Mouse (Mus musculus): Measurements from ENCODE around the gene Nceh1. TPM values are rescaled to one million over a fixed set of nuclear protein-coding genes. Genes with fewer than 3 reads are reported as not detected.

Gene Nceh1
- total RNA-seq, 2 experiments from 2014 or later = 9.9 to 17.7 TPM

DNA sequence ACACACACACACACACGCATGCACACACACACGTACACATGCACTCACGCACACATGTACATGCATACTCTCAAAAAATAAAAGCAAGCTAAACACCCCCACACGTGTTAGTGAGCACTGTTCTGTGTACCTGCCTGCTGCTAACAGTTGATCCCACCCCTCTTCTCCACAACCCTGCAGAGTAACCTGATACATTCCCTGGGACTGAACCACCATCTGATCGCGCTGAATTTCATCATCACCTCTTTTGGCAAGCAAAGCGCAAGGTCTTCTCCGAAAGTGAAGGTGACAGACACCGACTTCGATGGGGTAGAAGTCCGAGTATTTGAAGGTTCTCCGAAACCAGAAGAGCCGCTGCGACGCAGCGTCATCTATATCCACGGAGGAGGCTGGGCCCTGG, 39.7 kb downstream of the Nceh1 start:
- ATAC-seq (replicated peaks; ENCODE audit: poor library complexity, severe bottlenecking) = no peak

DNA sequence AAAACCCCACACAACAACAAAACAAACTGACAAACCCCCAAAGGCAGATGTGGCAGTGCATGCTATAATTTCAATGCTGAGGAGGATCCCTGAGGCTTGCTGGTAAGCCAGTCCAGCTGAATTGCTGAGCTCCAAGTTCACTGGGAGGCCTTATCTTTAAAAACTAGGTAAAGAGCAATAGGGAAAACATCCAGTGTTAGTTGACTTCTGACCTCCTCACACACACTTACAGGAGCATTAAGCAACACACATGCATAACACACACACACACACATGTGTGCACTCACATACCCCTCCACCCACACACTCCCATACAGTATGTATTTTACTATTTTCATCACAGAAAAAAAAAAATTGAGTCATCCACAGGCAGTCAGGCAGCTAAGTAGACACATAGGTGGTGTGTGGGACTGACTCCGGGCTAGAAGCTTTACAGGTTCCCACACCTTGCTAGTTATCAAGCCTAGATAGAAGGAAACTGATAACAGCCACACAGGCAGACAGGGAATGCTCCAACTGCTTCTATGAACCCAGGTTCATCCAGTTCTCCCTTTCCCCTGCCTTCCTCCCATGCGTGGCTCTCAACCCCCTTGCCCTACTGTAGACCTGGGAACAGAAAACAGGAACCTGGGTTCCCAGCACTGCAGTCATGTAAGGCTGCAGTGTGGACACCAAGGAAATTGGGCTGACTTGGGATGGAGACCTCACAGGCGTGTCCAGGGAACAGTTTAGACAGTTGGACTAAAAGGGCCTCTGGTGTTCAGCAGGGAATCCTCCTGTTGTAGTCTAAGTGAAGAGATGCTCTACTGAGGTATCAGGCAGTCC, 45.1 kb downstream of the Nceh1 start:
- peak; percentile 57 for ATAC-seq (replicated peaks; ENCODE audit: poor library complexity, severe bottlenecking)

DNA sequence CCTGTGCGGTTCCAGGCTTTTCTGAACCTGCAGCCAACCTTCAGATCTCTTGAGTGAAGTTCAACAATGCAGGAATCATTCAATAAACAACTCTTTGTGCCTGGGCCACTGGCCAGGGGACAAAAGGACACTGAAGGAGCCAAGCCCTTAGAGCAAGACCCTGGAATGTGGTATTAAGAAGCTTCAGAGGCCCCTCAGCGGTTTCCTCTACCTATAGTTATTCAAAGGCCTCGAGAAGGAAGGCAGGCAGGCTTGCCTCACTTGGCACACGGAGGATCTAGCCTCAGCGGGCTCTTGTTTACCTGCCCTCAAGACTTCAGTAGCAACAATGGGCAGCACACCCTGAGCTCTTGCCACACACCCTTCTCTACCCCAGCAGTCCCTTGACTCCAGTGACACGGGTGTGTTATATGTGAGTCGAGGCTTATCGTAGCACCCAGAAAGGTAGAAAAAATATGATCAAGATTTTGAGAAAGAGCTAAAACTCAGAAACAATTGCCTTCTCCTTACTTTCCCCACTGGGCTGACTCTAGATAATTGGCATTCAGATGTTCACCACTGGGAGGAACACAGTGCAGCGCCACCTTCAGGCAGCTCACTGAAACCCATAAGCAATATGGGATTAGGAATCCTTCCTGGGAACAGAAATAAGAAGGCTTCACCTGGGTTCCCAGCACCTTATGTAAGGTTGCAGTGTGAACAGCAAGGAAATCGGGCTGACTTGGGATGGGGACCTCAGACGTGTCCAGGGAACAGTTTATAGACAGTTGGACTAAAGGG, 46.0 kb downstream of the Nceh1 start:
- peak; percentile 65 for ATAC-seq (replicated peaks; ENCODE audit: poor library complexity, severe bottlenecking)

DNA sequence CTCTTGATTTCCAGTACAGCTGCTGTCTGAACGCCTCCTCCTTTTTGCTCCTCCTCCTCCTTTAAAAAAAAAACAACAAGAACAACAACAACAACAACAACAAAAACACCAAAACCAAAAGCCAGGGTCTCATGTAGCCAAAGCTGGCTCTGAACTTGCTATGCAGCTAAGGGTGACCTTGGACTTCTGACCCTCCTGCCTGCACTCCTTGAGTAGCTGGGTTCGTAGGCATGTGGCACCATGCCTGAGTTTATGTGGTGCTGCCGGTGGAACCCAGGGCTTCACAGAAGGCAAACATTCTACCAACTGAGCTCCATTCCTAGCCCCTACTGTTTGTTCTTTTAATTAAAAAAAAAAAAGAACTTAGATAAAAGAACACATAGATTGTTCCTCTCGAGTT, 50.6 kb downstream of the Nceh1 start:
- no peak for ATAC-seq (replicated peaks; ENCODE audit: poor library complexity, severe bottlenecking)

DNA sequence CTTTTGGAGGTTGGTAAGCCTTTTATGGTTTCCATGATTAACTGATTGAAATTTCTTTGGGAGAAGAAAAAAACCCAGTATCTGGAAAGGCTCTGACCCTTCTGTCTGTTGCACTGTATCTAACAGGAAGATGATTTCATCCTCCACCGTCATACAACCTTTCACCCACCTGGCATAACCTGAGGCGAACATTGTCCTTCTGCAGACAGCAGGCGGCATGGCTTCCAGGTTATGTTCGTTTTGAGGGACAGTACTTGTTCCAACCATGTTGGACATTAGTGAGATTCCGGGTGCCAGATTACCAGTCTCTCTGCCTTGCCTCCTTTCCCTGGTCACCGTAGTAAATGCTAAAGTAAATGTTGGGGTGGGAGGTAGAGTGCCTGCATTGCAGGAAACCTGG, 51.1 kb downstream of the Nceh1 start:
- no peak for ATAC-seq (replicated peaks; ENCODE audit: poor library complexity, severe bottlenecking)

DNA sequence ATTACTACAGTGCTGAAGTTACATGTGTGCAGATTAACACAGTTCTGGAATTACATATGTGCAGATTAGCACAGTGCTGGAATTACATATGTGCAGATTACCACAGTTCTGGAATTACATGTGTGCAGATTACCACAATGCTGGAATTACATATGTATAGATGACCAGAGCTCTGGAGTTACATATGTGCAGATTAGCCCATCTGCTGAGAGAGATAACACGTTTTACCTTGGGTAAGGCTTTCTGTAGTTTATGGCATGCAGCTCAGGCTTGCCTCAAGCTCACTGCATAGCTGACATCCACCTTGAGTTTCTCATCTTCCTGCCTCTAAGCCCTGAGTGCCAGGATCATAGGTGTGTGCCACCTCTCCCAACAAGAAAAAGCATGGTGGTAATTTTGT, 52.2 kb downstream of the Nceh1 start:
- ATAC-seq (replicated peaks; ENCODE audit: poor library complexity, severe bottlenecking) = no peak

DNA sequence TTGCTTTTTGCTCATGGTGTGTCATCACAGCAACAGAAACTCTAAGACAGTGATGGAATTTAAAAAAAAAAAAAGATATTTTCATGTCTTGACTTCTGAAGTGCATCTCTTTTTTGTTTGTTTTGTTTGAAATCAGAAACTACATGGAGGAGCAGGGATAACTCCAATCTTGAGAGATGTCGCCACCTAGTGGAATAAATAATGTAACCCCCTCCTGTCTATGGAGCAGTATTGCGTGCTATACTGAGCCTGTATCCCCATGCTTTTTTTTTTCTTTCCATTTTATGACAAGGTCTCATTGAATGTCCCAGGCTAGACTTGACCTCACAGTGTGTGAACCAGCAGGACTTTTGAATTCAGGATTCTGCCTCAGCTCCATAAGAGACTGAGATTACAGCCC, 54.5 kb downstream of the Nceh1 start:
- ATAC-seq (replicated peaks; ENCODE audit: poor library complexity, severe bottlenecking) = peak; percentile 76

DNA sequence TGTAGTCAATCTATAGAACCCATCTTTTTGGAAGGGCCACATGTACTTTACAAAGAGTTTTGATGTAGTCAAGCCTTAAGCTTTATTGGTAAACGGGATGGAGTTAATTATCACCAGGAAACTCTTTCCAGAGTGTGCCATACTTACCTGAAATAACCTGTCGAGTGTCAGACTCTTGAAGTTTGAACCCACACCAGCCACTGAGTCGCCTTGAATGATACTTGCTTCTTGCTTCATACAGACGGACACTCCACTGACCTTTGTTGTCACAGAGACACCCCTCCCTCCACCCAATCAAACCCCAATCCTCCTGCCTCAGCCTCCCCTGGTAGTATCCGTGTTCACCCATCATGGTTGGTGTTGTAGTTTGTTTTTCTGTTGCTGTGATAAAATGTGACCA, 55.8 kb downstream of the Nceh1 start:
- no peak for ATAC-seq (replicated peaks; ENCODE audit: poor library complexity, severe bottlenecking)

DNA sequence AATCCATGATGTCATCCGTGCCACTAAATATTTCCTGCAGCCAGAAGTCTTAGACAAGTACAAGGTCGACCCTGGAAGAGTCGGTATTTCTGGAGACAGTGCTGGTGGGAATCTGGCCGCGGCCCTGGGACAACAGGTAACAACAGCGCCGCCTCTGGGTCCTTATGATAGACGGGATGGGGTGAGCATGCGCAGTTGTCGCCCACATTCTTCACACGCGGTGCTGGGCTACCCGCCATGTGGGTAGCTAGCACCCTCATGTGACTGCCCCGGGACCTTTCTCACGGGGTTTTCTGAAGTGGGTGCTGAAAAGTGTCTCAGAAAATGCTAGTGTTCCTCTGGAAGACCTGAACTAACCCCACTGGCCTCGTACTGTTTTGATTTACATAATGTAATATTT, 56.8 kb downstream of the Nceh1 start:
- ATAC-seq (replicated peaks; ENCODE audit: poor library complexity, severe bottlenecking) = no peak

DNA sequence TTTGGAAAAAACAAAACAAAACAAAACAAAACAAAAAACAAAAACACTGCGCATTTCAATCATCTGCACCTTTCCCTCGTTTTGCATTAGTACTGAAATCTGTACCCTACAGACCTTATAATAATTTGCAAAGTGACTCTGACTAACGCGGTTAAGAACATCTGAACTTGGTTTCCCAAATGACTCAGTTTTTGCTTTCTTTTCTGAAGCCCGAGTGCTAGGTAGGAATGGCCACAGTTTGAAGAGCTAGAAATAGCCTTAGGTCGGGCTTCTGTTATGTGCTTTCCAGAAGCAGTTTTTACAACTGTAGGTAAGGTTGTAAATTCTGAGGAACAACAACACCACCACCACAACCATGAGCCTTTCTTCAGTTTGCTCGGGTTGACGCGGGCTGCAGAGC, 59.1 kb downstream of the Nceh1 start:
- ATAC-seq (replicated peaks; ENCODE audit: poor library complexity, severe bottlenecking) = no peak

DNA sequence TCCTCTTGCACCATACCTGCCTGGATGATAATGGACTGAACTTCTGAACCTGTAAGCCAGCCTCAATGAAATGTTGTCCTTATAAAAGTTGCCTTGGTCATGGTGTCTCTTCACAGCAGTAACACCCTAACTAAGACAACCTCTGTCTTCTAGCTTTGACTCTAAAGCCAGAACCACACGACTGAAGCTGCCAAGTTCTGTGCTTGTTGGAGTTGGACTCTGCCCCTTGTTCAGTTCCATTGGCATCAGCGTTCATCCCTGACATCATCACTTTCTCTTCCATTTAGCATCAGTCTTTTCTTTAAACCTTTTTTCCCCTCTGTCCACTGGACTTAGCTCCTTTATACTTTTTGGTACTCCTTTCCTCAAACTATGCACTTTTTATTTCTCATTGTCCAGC, 63.4 kb downstream of the Nceh1 start:
- no peak for ATAC-seq (replicated peaks; ENCODE audit: poor library complexity, severe bottlenecking)

DNA sequence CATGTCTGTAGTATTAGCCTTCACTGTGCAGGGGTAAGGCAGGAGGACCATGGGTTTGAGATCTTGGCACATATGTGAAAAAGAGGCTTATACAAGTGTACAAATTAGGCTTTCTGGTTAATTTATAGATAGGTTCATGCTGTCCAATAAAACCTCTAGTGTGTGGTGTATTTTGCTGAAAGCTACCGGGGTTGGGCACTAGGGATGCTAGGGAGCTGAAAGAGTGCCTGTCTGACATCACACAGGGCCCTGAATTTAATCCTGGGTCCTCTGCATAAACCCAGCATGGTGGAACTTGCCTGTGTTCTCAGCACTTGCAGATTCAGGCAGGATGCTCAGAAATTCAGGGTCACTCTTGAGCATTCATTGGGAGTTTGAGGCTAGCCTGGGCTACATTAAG, 65.0 kb downstream of the Nceh1 start:
- ATAC-seq (replicated peaks; ENCODE audit: poor library complexity, severe bottlenecking) = no peak

DNA sequence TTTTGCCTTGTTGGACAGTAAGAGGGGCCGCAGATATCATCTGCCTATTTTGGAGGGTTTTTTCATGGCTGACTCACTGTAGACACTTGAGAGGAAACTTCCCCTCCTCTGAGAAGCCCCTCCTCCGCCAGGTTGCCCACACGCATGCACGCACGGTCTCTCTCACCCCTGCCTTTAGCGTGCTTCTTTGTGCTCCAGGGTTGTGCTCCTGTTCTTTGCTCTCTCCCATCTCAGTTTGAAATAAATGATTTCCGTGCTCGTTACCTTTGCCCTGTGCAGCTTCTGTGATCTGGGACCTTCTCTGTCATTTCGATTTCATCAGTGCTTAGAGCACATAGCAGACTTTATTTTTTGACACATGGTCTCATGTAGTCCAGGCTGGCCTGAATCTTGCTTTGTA, 66.3 kb downstream of the Nceh1 start:
- no peak for ATAC-seq (replicated peaks; ENCODE audit: poor library complexity, severe bottlenecking)

DNA sequence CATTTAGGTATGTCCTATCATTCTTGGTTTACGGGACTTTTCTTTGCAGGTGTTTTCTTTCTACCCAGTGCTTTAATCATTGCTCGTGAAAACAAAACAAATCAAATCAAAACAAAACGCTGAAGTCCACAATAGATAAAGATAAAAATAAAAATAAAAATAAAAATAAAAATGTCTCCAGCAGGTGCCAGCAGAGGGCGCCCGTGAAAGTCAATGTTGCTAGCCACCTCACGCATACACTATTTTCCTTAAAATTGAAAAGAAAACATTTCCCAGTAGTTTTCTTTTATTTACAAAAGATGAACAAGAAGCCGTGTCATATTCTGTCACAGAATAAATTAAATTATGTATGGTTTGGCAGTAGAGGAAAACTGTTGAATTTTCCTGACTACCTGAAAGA, 68.2 kb downstream of the Nceh1 start:
- ATAC-seq (replicated peaks; ENCODE audit: poor library complexity, severe bottlenecking) = no peak

DNA sequence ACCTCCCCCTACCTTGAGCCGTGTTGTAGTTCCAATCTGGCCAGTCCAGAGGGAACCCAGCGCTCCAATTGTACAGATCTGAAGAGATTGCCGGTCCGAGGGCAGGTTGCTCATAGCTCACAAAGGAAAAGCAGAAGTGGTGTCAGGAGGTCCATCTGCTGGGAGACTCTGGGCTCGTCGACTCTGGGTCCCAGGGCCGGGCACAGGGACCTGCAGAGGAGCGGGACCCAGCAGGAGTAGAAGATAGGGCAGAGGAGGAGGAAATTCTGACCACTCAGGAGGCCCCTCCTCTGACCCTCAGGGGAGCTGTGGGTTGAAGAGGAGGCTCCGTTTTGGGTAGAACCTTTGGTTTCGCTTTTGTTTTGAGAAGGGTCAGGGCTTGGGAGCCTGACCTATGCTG, 75.7 kb downstream of the Nceh1 start:
- peak; percentile 100 for ATAC-seq (replicated peaks; ENCODE audit: poor library complexity, severe bottlenecking)

DNA sequence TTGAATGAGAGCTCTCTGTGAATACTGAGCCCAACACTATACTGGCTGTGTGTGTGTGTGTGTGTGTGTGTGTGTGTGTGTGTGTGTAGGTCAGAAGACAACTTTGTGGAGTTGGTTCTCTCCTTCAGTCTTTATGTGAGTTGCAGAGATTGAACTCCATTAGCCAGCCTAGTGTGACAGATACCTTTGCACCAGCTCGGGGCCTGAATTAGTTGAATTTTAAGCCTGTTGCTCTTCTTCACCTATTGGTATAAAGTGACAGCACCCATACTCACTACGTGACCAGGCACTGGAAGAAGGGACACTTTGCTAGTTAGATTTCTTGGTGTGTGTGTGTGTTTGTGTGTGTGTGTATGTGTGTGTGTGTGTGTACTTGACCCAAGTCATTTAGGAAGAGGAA, 77.6 kb downstream of the Nceh1 start:
- ATAC-seq (replicated peaks; ENCODE audit: poor library complexity, severe bottlenecking) = no peak

DNA sequence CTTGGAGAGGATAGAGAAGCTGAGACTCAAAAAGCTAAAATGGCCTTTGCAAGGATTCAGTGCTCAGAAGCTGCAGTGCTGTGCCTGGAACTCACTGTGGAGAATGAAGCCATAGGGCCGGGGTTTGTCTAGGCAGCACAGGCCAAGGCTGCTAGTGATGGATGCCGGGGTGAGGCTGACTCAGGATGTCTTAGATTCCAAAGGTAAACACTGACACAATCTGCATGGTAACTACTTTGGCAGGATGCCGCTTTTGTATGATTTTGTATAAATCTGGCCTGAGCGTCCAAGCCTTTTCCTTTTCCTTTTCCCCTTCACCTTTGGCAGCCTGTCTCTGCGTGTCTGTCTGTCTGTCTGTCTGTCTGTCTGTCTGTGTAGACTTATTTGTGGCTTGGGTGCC, 84.6 kb downstream of the Nceh1 start:
- ATAC-seq (replicated peaks; ENCODE audit: poor library complexity, severe bottlenecking) = no peak

DNA sequence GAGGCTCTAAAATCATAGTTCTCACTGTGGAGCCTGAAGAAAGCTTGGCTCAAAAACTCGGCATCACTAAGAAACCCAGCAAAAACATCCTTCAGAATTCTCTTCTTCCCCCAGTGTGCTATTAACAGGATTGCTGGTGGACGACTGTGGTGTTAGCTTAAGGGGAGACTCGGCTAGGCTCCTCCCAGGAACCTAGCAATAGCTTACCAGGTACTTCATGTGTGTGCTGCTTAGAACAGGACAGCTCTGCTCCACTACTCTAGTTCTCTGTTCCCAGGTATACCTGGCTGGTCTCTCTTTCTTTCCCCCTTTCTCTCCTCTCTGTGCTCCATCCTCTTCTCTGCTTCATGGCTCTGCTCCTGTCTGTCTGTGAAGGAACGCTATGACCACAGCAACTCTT, 85.1 kb downstream of the Nceh1 start:
- no peak for ATAC-seq (replicated peaks; ENCODE audit: poor library complexity, severe bottlenecking)

DNA sequence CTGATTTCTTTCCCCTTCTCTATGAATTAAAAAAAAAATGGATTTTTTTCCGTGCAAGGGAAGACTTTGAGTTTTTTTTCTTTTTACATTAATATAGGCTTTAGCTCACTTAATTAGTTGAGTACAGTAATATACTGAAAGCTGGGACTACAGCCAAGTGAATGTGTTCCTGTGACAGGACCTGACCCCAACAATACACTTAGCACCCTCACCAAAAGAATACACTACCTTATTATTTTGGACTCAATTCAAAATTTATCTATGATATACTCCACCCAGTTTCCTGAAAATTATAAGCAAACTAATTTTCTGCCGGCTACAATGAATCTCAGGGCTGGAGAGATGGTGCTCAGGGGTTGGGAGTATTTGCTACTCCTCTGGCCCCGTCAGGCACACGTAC, 86.4 kb downstream of the Nceh1 start:
- no peak for ATAC-seq (replicated peaks; ENCODE audit: poor library complexity, severe bottlenecking)

DNA sequence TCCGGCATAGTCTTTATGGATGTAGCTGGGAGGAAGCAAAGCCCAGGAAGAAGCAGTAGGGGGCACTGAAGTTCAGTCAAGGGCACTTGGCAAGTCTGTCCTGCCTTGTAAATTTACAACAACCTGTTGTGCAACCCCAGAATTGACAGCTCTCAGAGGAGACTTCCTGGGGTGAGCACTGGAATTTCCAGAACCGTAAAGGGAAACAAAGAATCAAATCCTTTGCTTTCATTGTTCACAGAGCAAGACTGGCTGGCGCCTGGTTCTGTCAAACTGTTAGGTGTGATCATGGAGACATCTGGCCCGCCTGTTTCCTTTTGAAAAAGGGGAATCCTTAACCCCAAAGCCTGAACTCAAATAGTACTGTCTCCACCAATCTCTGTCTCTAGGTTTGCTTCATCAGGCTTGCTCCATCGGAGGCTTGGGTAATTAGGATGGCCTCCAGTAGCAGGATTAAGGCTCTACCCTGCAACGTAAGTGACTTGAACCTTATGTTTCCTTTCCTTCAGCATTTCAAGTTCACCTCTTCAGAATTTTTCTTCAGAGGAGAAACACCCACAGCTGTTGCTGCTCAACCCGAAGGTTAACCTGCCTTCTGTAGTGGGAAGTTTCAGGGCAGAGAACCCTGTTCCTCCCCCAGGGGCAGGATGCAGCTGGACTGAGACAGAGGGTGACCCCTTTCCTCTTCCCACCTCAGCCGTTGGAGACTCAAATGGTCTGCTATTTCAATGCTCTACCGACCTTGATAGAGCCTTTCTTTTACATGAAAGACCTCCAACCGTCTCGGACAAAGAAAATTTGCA, 87.6 kb downstream of the Nceh1 start:
- ATAC-seq (replicated peaks; ENCODE audit: poor library complexity, severe bottlenecking) = peak; percentile 92

Measured in granulocyte monocyte progenitor cell, adult 5-6 weeks (primary cell).